Mouse (Mus musculus): Measurements from ENCODE around the gene Rgs6. TPM values are rescaled to one million over a fixed set of nuclear protein-coding genes. Genes with fewer than 3 reads are reported as not detected.

Gene Rgs6
- polyA plus RNA-seq, 1 experiment from 2014 or later: 0.20 TPM

DNA sequence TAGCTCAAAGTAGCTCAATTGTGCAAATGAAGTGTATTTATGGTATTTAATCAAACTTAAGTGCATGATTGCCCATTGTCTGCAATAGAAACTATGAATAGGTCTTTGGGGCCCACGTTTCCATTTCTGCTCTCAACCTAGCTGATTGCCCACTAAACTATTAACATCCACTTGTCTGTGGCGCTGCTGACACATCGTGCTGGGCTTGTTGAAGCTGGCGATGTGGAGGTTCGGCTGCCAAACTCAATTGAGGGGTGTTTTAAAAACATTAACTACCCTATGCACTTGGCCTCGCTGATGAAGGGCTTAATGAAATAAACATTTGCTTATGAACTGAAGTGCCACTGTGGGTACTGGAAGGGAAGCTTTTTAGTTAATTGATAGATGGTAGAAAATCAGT lies 211.8 kb downstream of the Rgs6 start:
- WGBS (ENCODE audit: insufficient replicate concordance): 62% methylated on average over 6 of the region's 6 CpGs
- Histone ChIP-seq H3K4me1 (ENCODE audit: control insufficient read depth, low read depth, low read length) (no peaks in the 10 kb centered on the region), H3K27ac (ENCODE audit: low read length) (no peak overlapping the region), H3K4me2 (ENCODE audit: low read depth, low read length) (no peak overlapping the region), H3K27me3 (ENCODE audit: control insufficient read depth, insufficient read depth, low read depth, low read length) (no peaks in the 10 kb centered on the region), H3K9me3 (replicated peaks; ENCODE audit: control insufficient read depth, low read length) (no peaks in the 10 kb centered on the region), H3K36me3 (ENCODE audit: control insufficient read depth, insufficient read depth) (no peaks in the 10 kb centered on the region), H3K9ac (ENCODE audit: low read depth, low read length) (no peak overlapping the region), H3K4me3 (ENCODE audit: low read depth, low read length) (no peak overlapping the region)
- ATAC-seq (ENCODE audit: low read depth): no peak

DNA sequence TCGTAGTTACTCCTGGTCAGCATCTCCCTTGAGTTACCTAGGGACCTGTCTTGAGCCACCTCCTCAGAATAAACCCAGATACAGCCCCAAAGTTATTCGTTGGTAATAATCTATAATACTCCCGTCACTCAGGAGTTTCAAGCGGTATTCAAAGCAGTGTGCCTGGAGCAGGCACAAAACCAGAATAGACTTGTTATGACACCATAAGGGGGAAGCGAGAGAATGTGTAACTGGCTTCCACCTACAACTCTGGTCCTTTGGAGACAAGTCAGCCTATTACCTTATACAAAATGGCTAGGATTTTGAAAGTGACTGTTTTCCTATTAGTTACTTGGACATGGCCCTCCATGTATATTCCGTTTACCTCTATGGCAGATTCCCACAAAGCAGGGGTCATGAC lies 213.6 kb downstream of the Rgs6 start:
- no peak overlapping the region for H3K4me3 ChIP-seq (ENCODE audit: low read depth, low read length)
- no peak for ATAC-seq (ENCODE audit: low read depth)
- H3K27me3 ChIP-seq (ENCODE audit: control insufficient read depth, insufficient read depth, low read depth, low read length): no peaks in the 10 kb centered on the region
- no peaks in the 10 kb centered on the region for H3K36me3 ChIP-seq (ENCODE audit: control insufficient read depth, insufficient read depth)
- no peak overlapping the region for H3K27ac ChIP-seq (ENCODE audit: low read length)
- H3K4me2 ChIP-seq (ENCODE audit: low read depth, low read length): no peak overlapping the region
- WGBS (ENCODE audit: insufficient replicate concordance): 75% methylated on average over 6 of the region's 6 CpGs
- H3K4me1 ChIP-seq (ENCODE audit: control insufficient read depth, low read depth, low read length): no peaks in the 10 kb centered on the region
- no peak overlapping the region for H3K9ac ChIP-seq (ENCODE audit: low read depth, low read length)
- no peaks in the 10 kb centered on the region for H3K9me3 ChIP-seq (replicated peaks; ENCODE audit: control insufficient read depth, low read length)

DNA sequence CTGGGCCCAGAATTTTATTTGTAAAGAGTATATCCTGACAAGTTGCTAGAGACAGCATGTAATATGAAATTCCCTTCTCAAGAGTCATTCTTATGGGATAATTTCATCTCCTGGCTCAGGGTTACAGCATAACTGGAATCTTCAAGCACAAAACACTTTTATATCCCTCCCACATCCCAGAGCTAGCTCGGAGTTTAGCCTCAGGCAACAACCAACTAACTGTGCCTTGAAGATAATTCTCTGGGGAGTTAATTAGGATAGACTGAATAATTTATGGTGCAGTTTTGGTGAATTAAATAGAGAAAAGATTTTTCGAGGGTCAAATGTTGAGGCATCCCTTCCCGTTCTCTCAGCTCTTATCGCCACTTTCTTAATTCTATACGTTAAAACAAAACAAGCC lies 214.6 kb downstream of the Rgs6 start:
- WGBS (ENCODE audit: insufficient replicate concordance): 66% methylated on average over 5 of the region's 5 CpGs
- H3K9ac ChIP-seq (ENCODE audit: low read depth, low read length): no peak overlapping the region
- no peak overlapping the region for H3K4me2 ChIP-seq (ENCODE audit: low read depth, low read length)
- H3K4me1 ChIP-seq (ENCODE audit: control insufficient read depth, low read depth, low read length): no peaks in the 10 kb centered on the region
- ATAC-seq (ENCODE audit: low read depth): no peak
- no peaks in the 10 kb centered on the region for H3K27me3 ChIP-seq (ENCODE audit: control insufficient read depth, insufficient read depth, low read depth, low read length)
- H3K9me3 ChIP-seq (replicated peaks; ENCODE audit: control insufficient read depth, low read length): no peaks in the 10 kb centered on the region
- H3K36me3 ChIP-seq (ENCODE audit: control insufficient read depth, insufficient read depth): no peaks in the 10 kb centered on the region
- H3K4me3 ChIP-seq (ENCODE audit: low read depth, low read length): no peak overlapping the region
- no peak overlapping the region for H3K27ac ChIP-seq (ENCODE audit: low read length)

DNA sequence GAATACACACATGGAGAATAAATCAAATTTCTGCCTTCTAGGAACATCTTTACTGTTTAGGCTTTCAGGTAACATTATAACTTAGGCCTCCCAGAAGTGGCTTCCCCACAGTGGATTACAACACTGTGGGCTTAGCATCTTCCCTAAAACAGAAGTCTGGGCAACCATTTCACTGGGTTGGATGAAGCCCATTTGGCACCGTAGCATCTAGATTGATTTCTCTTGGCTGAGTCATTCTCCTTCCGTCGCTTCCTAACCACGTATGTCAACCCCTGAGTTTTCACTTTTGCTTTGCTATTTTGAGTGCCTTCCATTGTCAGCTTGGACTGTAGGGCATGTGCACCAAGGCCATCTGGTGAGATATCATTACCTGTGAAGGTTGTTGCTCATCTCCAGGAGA lies 217.1 kb downstream of the Rgs6 start:
- Histone ChIP-seq H3K4me1 (ENCODE audit: control insufficient read depth, low read depth, low read length) (no peaks in the 10 kb centered on the region), H3K4me2 (ENCODE audit: low read depth, low read length) (no peak overlapping the region), H3K9me3 (replicated peaks; ENCODE audit: control insufficient read depth, low read length) (no peaks in the 10 kb centered on the region), H3K36me3 (ENCODE audit: control insufficient read depth, insufficient read depth) (no peaks in the 10 kb centered on the region), H3K9ac (ENCODE audit: low read depth, low read length) (no peak overlapping the region), H3K27me3 (ENCODE audit: control insufficient read depth, insufficient read depth, low read depth, low read length) (no peaks in the 10 kb centered on the region), H3K4me3 (ENCODE audit: low read depth, low read length) (no peak overlapping the region), H3K27ac (ENCODE audit: low read length) (no peak overlapping the region)
- ATAC-seq (ENCODE audit: low read depth): no peak
- 75% methylated on average over 4 of the region's 4 CpGs for WGBS (ENCODE audit: insufficient replicate concordance)

DNA sequence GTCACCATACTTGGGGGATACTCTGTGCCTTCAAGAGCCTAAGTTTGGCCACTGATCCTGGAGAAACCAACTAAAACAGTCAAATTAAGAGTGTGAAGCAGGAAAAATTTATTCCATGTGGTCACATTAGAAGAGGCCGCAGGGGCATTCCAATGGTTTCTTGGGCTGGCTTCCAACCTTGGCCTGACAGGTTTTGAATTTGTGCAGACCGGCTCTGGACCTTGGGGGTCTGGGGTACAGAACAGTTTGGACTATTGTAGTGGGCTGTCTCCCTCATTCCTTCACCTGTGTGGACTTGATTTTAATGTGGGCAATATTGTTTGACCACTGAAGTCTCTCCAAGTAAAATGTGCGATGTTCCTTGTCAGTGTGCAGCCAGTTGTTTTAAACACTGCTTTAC lies 222.5 kb downstream of the Rgs6 start:
- H3K27me3 ChIP-seq (ENCODE audit: control insufficient read depth, insufficient read depth, low read depth, low read length): no peaks in the 10 kb centered on the region
- no peaks in the 10 kb centered on the region for H3K9me3 ChIP-seq (replicated peaks; ENCODE audit: control insufficient read depth, low read length)
- H3K36me3 ChIP-seq (ENCODE audit: control insufficient read depth, insufficient read depth): no peaks in the 10 kb centered on the region
- 72% methylated on average over 3 of the region's 3 CpGs for WGBS (ENCODE audit: insufficient replicate concordance)
- H3K4me1 ChIP-seq (ENCODE audit: control insufficient read depth, low read depth, low read length): no peaks in the 10 kb centered on the region
- ATAC-seq (ENCODE audit: low read depth): no peak
- H3K9ac ChIP-seq (ENCODE audit: low read depth, low read length): no peak overlapping the region
- H3K27ac ChIP-seq (ENCODE audit: low read length): no peak overlapping the region
- H3K4me2 ChIP-seq (ENCODE audit: low read depth, low read length): no peak overlapping the region
- H3K4me3 ChIP-seq (ENCODE audit: low read depth, low read length): no peak overlapping the region

DNA sequence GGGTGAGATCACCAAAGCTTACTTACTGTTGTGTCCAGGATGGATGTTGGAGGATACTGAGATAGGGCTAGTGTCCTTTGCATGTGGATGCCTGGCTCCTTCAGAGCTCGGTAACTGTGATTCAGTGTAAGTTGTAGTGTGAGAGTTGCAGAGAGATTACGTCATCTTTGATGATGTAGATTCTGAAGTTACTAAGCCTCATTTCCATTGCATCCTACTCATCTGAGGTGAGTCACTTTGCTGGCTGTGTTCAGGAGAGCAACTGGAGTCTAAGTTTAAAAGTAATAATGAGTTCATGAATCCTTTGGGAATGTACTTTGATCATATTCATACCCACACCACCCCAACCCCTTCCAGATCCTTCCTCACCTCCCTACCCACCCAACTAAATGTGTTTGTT lies 227.9 kb downstream of the Rgs6 start:
- H3K4me2 ChIP-seq (ENCODE audit: low read depth, low read length): no peak overlapping the region
- 55% methylated on average over 2 of the region's 2 CpGs for WGBS (ENCODE audit: insufficient replicate concordance)
- no peak for ATAC-seq (ENCODE audit: low read depth)
- H3K27me3 ChIP-seq (ENCODE audit: control insufficient read depth, insufficient read depth, low read depth, low read length): no peaks in the 10 kb centered on the region
- no peak overlapping the region for H3K9ac ChIP-seq (ENCODE audit: low read depth, low read length)
- H3K27ac ChIP-seq (ENCODE audit: low read length): no peak overlapping the region
- no peaks in the 10 kb centered on the region for H3K36me3 ChIP-seq (ENCODE audit: control insufficient read depth, insufficient read depth)
- H3K9me3 ChIP-seq (replicated peaks; ENCODE audit: control insufficient read depth, low read length): no peaks in the 10 kb centered on the region
- no peaks in the 10 kb centered on the region for H3K4me1 ChIP-seq (ENCODE audit: control insufficient read depth, low read depth, low read length)
- H3K4me3 ChIP-seq (ENCODE audit: low read depth, low read length): no peak overlapping the region

DNA sequence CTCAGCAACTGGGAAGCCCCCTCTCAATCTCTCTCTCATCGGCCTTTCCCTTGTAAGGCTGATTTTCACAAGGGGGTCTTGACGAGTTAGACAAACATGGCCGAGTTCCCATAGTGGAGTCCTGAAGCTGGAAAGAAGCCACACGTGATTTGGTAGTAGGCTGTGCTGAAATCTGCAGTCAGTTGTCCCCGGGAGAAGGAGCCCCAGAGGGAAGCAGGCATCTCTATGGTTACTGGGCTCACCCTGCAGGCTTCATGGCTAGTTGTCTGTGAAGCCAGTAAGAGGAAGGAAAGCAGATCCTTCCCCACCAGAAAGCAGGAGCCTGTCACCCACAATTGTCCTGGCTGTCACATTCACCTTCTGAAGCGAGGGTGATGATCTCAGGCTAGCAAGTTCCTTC lies 231.2 kb downstream of the Rgs6 start:
- Histone ChIP-seq H3K4me1 (ENCODE audit: control insufficient read depth, low read depth, low read length) (no peaks in the 10 kb centered on the region), H3K27ac (ENCODE audit: low read length) (no peak overlapping the region), H3K9ac (ENCODE audit: low read depth, low read length) (no peak overlapping the region), H3K4me3 (ENCODE audit: low read depth, low read length) (no peak overlapping the region), H3K36me3 (ENCODE audit: control insufficient read depth, insufficient read depth) (no peaks in the 10 kb centered on the region), H3K27me3 (ENCODE audit: control insufficient read depth, insufficient read depth, low read depth, low read length) (no peaks in the 10 kb centered on the region), H3K4me2 (ENCODE audit: low read depth, low read length) (no peak overlapping the region), H3K9me3 (replicated peaks; ENCODE audit: control insufficient read depth, low read length) (no peaks in the 10 kb centered on the region)
- 49% methylated on average over 6 of the region's 6 CpGs for WGBS (ENCODE audit: insufficient replicate concordance)
- ATAC-seq (ENCODE audit: low read depth): no peak

DNA sequence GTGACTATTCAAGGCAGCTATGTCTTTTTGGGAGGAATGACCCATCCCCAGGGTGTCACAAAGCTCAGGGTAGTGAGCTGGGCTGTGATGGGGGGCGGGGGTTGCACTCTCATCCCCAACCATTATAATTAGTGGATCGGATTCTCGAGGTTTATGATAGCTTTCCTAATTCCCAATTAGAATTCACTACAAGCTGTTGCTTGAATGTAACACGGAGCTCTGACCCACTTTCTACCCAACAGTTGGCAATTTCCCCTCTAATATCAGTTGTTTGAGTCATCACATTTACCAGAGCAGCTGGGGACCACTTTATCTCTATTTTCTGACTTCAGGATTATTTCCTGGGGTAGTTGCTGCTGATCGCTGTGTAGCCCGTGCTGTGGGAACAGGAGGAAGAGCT lies 231.9 kb downstream of the Rgs6 start:
- Histone ChIP-seq H3K36me3 (ENCODE audit: control insufficient read depth, insufficient read depth) (no peaks in the 10 kb centered on the region), H3K9ac (ENCODE audit: low read depth, low read length) (no peak overlapping the region), H3K9me3 (replicated peaks; ENCODE audit: control insufficient read depth, low read length) (no peaks in the 10 kb centered on the region), H3K4me1 (ENCODE audit: control insufficient read depth, low read depth, low read length) (no peaks in the 10 kb centered on the region), H3K4me3 (ENCODE audit: low read depth, low read length) (no peak overlapping the region), H3K27me3 (ENCODE audit: control insufficient read depth, insufficient read depth, low read depth, low read length) (no peaks in the 10 kb centered on the region), H3K4me2 (ENCODE audit: low read depth, low read length) (no peak overlapping the region), H3K27ac (ENCODE audit: low read length) (no peak overlapping the region)
- ATAC-seq (ENCODE audit: low read depth): no peak
- 57% methylated on average over 6 of the region's 6 CpGs for WGBS (ENCODE audit: insufficient replicate concordance)

DNA sequence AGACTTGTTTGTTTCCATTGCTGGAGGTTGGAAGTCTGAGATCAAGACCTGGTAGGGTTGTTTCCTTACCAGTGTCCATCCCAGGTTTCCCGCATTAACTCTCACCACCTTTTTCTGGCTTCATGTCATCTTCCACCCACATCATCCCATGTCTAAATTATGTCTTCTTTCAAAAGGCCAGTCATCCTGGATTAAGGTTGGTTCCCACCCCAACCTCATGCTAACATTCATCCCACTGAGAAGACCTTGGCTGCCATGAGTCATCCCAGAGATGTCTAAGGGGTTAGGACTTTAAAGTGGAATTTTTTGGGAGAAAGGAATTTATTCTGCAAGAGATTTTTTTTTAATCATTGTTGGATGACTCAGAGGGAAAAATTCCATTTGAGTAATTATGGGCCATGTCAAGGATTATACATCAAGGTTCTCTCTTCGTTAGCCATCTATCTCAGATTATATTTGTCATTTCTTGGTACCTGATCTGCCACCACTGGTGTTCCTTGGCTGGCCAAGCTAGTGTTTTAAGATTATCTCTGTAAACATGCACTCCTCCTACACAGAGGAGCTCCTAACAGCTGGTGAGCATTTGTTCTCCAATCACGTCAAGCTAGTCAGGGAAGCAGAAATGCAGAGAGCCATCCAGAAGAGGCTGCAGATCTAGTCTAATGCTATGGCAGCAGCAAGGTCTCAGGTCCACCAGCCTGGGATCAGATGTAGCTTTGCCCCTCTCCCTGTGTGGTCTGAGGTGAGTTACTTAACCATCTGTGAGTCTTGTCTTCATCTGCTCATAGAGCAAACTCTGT lies 234.9 kb downstream of the Rgs6 start:
- H3K4me2 ChIP-seq (ENCODE audit: low read depth, low read length): no peak overlapping the region
- no peaks in the 10 kb centered on the region for H3K27me3 ChIP-seq (ENCODE audit: control insufficient read depth, insufficient read depth, low read depth, low read length)

More for the DNA sequence above, 234.9 kb downstream of the Rgs6 start:
- H3K4me3 ChIP-seq (ENCODE audit: low read depth, low read length): no peak overlapping the region
- H3K9ac ChIP-seq (ENCODE audit: low read depth, low read length): no peak overlapping the region
- no peak overlapping the region for H3K27ac ChIP-seq (ENCODE audit: low read length)
- WGBS (ENCODE audit: insufficient replicate concordance): 68% methylated on average over 3 of the region's 3 CpGs
- H3K4me1 ChIP-seq (ENCODE audit: control insufficient read depth, low read depth, low read length): no peaks in the 10 kb centered on the region
- ATAC-seq (ENCODE audit: low read depth): no peak
- no peaks in the 10 kb centered on the region for H3K9me3 ChIP-seq (replicated peaks; ENCODE audit: control insufficient read depth, low read length)
- no peaks in the 10 kb centered on the region for H3K36me3 ChIP-seq (ENCODE audit: control insufficient read depth, insufficient read depth)
